Mouse (Mus musculus): ENCODE data around the gene Sh3bgrl2.

DNA sequence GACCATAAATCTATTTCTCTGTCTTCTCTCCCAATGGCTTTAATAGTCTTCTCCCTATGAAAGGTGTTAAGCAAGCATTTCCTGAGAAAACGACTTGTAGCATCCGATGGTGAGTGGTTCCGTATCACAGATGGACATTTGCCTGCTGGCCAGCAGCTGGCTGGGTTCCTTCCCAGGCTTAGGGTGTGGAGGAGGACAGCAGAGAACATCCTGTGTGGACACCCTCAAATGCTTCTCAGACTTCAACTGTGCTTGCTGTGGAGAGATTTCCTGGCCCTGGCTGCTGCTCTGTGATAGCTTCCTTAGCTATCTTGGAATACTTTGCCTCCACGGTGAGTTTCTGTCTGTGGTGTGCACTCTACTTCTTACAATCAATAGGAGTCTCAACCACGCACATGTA lies 76.1 kb downstream of the Sh3bgrl2 start:
- TF ChIP-seq POLR2A (IDR thresholded peaks at IDR 0.05; ENCODE audit: borderline replicate concordance, extremely low read depth, insufficient read depth, insufficient read length, poor library complexity, severe bottlenecking) (no peak), CTCF (IDR thresholded peaks at IDR 0.05; ENCODE audit: borderline replicate concordance, extremely low read depth, insufficient read depth, insufficient read length) (no peak)
